Mouse (Mus musculus): Measurements from ENCODE around the gene Adgrl2. TPM values are rescaled to one million over a fixed set of nuclear protein-coding genes. Genes with fewer than 3 reads are reported as not detected.

Gene Adgrl2
- polyA plus RNA-seq, 1 experiment from 2014 or later = 71.7 TPM

DNA sequence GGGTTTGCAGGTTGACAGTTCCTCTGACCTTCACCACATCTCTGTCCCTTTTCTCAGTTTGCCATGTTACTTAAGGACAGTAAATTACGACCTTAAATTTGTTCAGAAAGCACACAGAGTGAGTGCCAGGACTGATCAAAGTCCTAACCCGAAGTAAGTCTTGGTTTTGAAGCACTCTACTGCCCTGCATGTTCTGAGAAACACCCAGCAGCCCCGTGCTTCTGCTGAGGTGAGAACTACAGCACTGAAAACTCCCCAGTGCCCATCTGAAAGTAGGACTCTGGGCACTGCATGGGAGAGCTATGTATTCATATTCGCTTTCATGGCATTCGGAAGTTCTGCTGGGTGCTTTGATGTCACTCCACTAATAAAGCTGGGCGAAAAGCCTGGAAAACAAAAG, 6.0 kb downstream of the Adgrl2 start:
- Histone ChIP-seq H3K4me3 (ENCODE audit: low read depth, low read length) (no peak overlapping the region), H3K9ac (replicated peaks; ENCODE audit: low read depth, low read length) (no peak overlapping the region)

DNA sequence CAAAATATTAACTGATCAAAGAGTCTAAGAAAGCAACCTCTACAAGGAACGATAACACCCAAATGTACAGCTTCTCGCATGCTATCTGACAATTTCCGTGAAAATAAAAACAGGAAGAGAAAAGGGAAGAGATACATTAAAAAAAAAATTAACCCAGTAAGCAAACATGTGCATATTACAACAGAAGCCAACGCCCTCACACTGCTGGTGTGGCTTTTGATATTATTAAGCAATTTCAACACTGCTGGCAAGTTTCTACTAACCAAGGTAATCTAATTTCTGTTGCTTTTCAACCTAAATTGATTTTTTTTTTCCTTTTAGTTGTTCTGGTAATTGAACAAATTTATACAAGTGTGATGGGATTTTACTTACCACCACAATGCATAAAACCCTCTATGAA, 8.0 kb downstream of the Adgrl2 start:
- no peak overlapping the region for H3K4me3 ChIP-seq (ENCODE audit: low read depth, low read length)
- no peaks in the 10 kb centered on the region for H3K9me3 ChIP-seq (ENCODE audit: control insufficient read depth, low read depth, low read length)
- no peak overlapping the region for H3K9ac ChIP-seq (replicated peaks; ENCODE audit: low read depth, low read length)
- peaks cover 31% of the 10 kb centered on the region for H3K4me1 ChIP-seq (ENCODE audit: control insufficient read depth, insufficient read depth, low read length)
- no peaks in the 10 kb centered on the region for H3K36me3 ChIP-seq (ENCODE audit: control insufficient read depth, insufficient read depth, low read length)
- H3K4me2 ChIP-seq (replicated peaks; ENCODE audit: low read depth, low read length) = no peak overlapping the region
- no peak for ATAC-seq (ENCODE audit: insufficient number of reproducible peaks, insufficient read depth, low FRiP score, low read depth)
- no peaks in the 10 kb centered on the region for H3K27me3 ChIP-seq (ENCODE audit: control insufficient read depth, insufficient read depth, low read length)
- 84% methylated on average over 4 of the region's 4 CpGs for WGBS
- no peak overlapping the region for H3K27ac ChIP-seq (ENCODE audit: low read length)

More for the DNA sequence above, 6.0 kb downstream of the Adgrl2 start:
- Histone ChIP-seq H3K4me1 (ENCODE audit: control insufficient read depth, insufficient read depth, low read length) (peaks cover 21% of the 10 kb centered on the region), H3K4me2 (replicated peaks; ENCODE audit: low read depth, low read length) (no peak overlapping the region; the same call in 1 of the 2 replicates), H3K9me3 (ENCODE audit: control insufficient read depth, low read depth, low read length) (no peaks in the 10 kb centered on the region), H3K27me3 (ENCODE audit: control insufficient read depth, insufficient read depth, low read length) (no peaks in the 10 kb centered on the region), H3K36me3 (ENCODE audit: control insufficient read depth, insufficient read depth, low read length) (no peaks in the 10 kb centered on the region), H3K27ac (ENCODE audit: low read length) (no peak overlapping the region)
- 45% methylated on average over 6 of the region's 6 CpGs for WGBS
- no peak for ATAC-seq (ENCODE audit: insufficient number of reproducible peaks, insufficient read depth, low FRiP score, low read depth)

DNA sequence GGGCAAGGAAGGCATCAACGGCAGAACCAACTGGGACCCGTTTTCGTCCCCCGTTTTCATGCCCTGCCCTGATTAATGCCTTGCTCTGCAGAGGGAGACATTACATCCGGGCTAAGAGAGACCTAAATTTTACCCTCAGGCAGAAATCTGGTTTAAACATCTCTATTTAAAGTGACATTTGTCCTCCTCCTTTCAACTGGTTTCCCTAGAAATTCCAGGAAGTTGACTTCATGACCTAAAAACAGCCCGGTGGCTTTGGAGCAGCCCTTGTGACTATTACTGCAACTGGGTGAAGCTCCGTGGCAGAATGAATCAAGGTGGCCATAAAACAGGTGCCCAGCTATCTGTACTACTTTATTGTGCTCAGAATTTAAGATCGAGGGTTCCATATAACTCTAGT, 8.6 kb downstream of the Adgrl2 start:
- H3K4me3 ChIP-seq (ENCODE audit: low read depth, low read length) = no peak overlapping the region
- H3K27me3 ChIP-seq (ENCODE audit: control insufficient read depth, insufficient read depth, low read length) = no peaks in the 10 kb centered on the region
- no peaks in the 10 kb centered on the region for H3K36me3 ChIP-seq (ENCODE audit: control insufficient read depth, insufficient read depth, low read length)
- peaks cover 37% of the 10 kb centered on the region for H3K4me1 ChIP-seq (ENCODE audit: control insufficient read depth, insufficient read depth, low read length)
- no peak overlapping the region for H3K4me2 ChIP-seq (replicated peaks; ENCODE audit: low read depth, low read length)
- H3K9me3 ChIP-seq (ENCODE audit: control insufficient read depth, low read depth, low read length) = no peaks in the 10 kb centered on the region
- ATAC-seq (ENCODE audit: insufficient number of reproducible peaks, insufficient read depth, low FRiP score, low read depth) = no peak
- H3K9ac ChIP-seq (replicated peaks; ENCODE audit: low read depth, low read length) = no peak overlapping the region
- 65% methylated on average over 8 of the region's 8 CpGs for WGBS
- H3K27ac ChIP-seq (ENCODE audit: low read length) = no peak overlapping the region

DNA sequence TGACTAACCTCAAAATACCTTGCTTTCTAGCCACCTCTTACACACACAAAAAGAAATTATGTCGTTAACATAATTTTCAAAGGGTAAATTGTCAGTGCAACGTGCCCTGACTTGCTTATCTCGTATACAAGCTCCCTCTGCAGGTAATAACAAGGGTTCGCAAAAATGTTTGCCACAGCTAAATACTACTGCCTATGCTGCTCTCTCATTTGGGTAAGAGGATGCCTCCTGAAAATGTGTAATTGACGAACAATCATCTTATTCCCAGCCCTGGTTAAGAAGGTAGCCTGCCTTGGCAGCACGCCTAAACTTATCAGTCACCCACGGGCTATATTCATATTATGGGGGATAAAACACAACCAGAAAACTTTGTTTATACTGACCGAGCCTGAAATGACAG, 11.8 kb downstream of the Adgrl2 start:
- H3K9me3 ChIP-seq (ENCODE audit: control insufficient read depth, low read depth, low read length) = no peaks in the 10 kb centered on the region
- peaks cover 23% of the 10 kb centered on the region for H3K4me1 ChIP-seq (ENCODE audit: control insufficient read depth, insufficient read depth, low read length)
- H3K27ac ChIP-seq (ENCODE audit: low read length) = no peak overlapping the region
- no peak overlapping the region for H3K4me3 ChIP-seq (ENCODE audit: low read depth, low read length)
- H3K9ac ChIP-seq (replicated peaks; ENCODE audit: low read depth, low read length) = no peak overlapping the region
- WGBS = 46% methylated on average over 8 of the region's 8 CpGs
- no peaks in the 10 kb centered on the region for H3K36me3 ChIP-seq (ENCODE audit: control insufficient read depth, insufficient read depth, low read length)
- H3K4me2 ChIP-seq (replicated peaks; ENCODE audit: low read depth, low read length) = no peak overlapping the region
- no peak for ATAC-seq (ENCODE audit: insufficient number of reproducible peaks, insufficient read depth, low FRiP score, low read depth)
- H3K27me3 ChIP-seq (ENCODE audit: control insufficient read depth, insufficient read depth, low read length) = no peaks in the 10 kb centered on the region

DNA sequence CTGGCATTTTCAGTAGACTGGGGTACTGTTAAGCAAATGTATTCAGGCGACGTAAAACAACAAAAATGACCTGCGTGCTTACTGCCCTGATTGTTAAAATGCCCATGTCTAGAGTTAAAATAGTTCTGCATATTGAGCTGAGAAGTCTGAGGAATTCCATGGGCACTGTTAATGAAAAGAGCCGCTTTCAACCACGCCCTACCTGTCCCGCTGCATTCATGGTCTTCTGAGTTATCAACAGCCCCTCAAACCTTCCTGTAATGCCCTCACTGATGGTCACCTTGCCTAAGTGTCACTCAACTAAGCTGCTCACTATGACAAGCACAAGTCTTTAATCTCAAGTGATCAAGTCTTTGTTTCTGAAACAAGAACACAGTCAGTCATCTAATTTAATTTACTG, 12.5 kb downstream of the Adgrl2 start:
- H3K27ac ChIP-seq (ENCODE audit: low read length) = no peak overlapping the region
- H3K4me3 ChIP-seq (ENCODE audit: low read depth, low read length) = no peak overlapping the region
- ATAC-seq (ENCODE audit: insufficient number of reproducible peaks, insufficient read depth, low FRiP score, low read depth) = no peak
- no peaks in the 10 kb centered on the region for H3K27me3 ChIP-seq (ENCODE audit: control insufficient read depth, insufficient read depth, low read length)
- H3K9ac ChIP-seq (replicated peaks; ENCODE audit: low read depth, low read length) = no peak overlapping the region
- H3K36me3 ChIP-seq (ENCODE audit: control insufficient read depth, insufficient read depth, low read length) = no peaks in the 10 kb centered on the region
- WGBS = 71% methylated on average over 6 of the region's 6 CpGs
- peaks cover 23% of the 10 kb centered on the region for H3K4me1 ChIP-seq (ENCODE audit: control insufficient read depth, insufficient read depth, low read length)
- no peaks in the 10 kb centered on the region for H3K9me3 ChIP-seq (ENCODE audit: control insufficient read depth, low read depth, low read length)
- no peak overlapping the region for H3K4me2 ChIP-seq (replicated peaks; ENCODE audit: low read depth, low read length)

DNA sequence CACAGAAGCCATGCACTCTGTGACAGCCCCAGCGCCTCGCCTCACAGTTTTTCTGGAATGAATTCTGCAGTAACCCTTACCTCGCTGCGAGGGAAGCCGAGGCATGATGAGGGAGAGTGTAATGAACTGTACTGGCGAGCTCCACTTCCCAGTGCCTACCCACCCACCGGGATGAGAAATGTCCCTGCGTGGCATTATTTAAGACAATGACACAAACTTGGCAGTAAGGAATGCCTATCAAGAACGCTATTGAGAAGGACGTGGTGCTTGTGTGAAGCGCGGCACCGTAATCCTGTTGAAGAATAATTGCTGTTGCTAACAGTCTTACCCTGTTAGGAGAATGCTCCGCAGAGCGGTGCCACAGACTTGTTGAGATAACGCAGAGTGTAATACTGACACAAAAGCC, 13.2 kb downstream of the Adgrl2 start:
- no peaks in the 10 kb centered on the region for H3K9me3 ChIP-seq (ENCODE audit: control insufficient read depth, low read depth, low read length)
- H3K9ac ChIP-seq (replicated peaks; ENCODE audit: low read depth, low read length) = no peak overlapping the region
- H3K4me3 ChIP-seq (ENCODE audit: low read depth, low read length) = no peak overlapping the region
- H3K27me3 ChIP-seq (ENCODE audit: control insufficient read depth, insufficient read depth, low read length) = no peaks in the 10 kb centered on the region
- 42% methylated on average over 16 of the region's 16 CpGs for WGBS
- H3K27ac ChIP-seq (ENCODE audit: low read length) = no peak overlapping the region
- peak overlapping the region; percentile 10; the same call in 1 of the 2 replicates for H3K4me2 ChIP-seq (replicated peaks; ENCODE audit: low read depth, low read length)
- no peaks in the 10 kb centered on the region for H3K36me3 ChIP-seq (ENCODE audit: control insufficient read depth, insufficient read depth, low read length)
- H3K4me1 ChIP-seq (ENCODE audit: control insufficient read depth, insufficient read depth, low read length) = peaks cover 20% of the 10 kb centered on the region
- ATAC-seq (ENCODE audit: insufficient number of reproducible peaks, insufficient read depth, low FRiP score, low read depth) = no peak

DNA sequence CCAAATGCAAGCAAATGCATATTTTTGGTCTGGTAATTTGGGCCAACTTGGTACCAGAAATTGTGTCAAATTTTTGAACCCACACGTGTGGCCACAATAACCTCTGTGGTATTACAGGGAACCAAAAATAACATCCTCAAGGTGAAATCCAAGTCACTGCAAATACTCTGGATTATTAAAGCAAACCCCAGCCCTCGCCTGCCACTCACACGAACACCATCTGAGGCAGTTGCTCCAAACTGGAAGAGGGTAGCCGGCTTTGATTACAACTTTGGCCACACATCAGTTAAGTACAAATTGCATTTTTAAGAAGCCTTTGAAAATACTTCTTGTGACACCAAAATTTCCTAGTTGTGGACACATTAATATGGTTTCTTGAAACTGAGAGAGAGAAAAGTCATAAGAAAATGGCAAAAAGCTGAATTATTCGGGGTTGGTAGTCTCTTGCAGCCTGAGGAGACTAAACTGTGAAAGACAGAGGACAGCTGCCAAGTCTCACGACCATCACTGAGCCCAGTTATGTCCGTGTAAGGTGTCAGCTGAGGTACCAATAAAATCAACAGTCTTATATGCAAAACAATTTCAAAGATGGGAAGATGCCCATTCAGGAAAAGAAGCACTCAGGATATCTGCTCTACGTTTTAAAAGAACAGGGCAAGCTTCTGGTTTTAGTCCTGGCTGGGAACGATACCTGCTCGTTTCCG, 18.3 kb downstream of the Adgrl2 start:
- Histone ChIP-seq H3K9ac (replicated peaks; ENCODE audit: low read depth, low read length) (no peak overlapping the region), H3K9me3 (ENCODE audit: control insufficient read depth, low read depth, low read length) (no peaks in the 10 kb centered on the region), H3K27me3 (ENCODE audit: control insufficient read depth, insufficient read depth, low read length) (no peaks in the 10 kb centered on the region), H3K4me3 (ENCODE audit: low read depth, low read length) (no peak overlapping the region), H3K36me3 (ENCODE audit: control insufficient read depth, insufficient read depth, low read length) (no peaks in the 10 kb centered on the region), H3K4me1 (ENCODE audit: control insufficient read depth, insufficient read depth, low read length) (peaks cover 7% of the 10 kb centered on the region), H3K27ac (ENCODE audit: low read length) (no peak overlapping the region), H3K4me2 (replicated peaks; ENCODE audit: low read depth, low read length) (no peak overlapping the region)
- ATAC-seq (ENCODE audit: insufficient number of reproducible peaks, insufficient read depth, low FRiP score, low read depth) = no peak
- 70% methylated on average over 11 of the region's 11 CpGs for WGBS

DNA sequence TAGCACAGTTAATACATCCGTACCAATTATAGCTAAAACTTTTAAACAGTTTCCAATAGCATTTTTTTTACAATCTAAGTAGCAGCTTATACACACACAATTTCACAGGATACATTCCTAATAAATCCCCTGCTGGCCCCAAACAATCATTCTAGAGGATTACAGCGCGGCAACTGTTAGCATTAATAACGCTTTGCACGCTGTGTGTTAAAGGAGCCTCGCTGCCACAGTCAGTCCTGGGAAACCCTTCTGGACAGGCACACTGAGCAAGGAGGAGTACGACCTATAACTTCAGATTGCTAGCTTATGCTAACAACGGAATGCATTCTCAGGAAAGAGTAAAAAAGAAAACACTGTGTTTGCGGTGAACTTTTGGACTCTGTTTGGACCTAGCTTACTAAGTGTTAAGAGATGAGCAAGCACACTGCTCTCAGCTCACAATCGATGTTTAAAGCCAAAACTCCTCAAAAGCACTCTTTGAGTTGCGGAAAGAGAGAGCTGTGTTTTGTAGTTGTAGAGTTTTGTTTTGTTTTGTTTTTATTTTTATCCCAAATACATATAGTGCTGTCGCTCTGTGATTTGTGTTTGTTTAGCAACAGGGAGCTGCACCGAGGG, 25.3 kb downstream of the Adgrl2 start:
- Histone ChIP-seq H3K4me1 (ENCODE audit: control insufficient read depth, insufficient read depth, low read length) (peaks cover 24% of the 10 kb centered on the region), H3K9ac (replicated peaks; ENCODE audit: low read depth, low read length) (no peak overlapping the region), H3K27ac (ENCODE audit: low read length) (no peak overlapping the region), H3K9me3 (ENCODE audit: control insufficient read depth, low read depth, low read length) (no peaks in the 10 kb centered on the region), H3K36me3 (ENCODE audit: control insufficient read depth, insufficient read depth, low read length) (no peaks in the 10 kb centered on the region), H3K27me3 (ENCODE audit: control insufficient read depth, insufficient read depth, low read length) (no peaks in the 10 kb centered on the region), H3K4me2 (replicated peaks; ENCODE audit: low read depth, low read length) (no peak overlapping the region), H3K4me3 (ENCODE audit: low read depth, low read length) (no peak overlapping the region)
- ATAC-seq (ENCODE audit: insufficient number of reproducible peaks, insufficient read depth, low FRiP score, low read depth) = no peak
- 53% methylated on average over 13 of the region's 13 CpGs for WGBS

All from stomach, embryonic 14.5 days (tissue).